Mouse (Mus musculus): ENCODE results near the gene Srarp. TPM values are rescaled to one million over a fixed set of nuclear protein-coding genes. Genes with fewer than 3 reads are reported as not detected.

Srarp gene
- not detected in 2 replicates for polyA plus RNA-seq (2015; fragmentation: Nextera tagmentation; extraction: Ambion mirVana)

GRCm38 (mm10) chr4:141435974-141436373, at the start of gene Srarp:
Gene Srarp, minus strand, starts transcription at chr4:141436105.
- Histone ChIP-seq H3K4me3 (ENCODE audit: low read length) (no peak within 1 kb of the TSS), H3K9me3 (ENCODE audit: low read length) (no peaks in the 10 kb centered on the region), H3K36me3 (ENCODE audit: insufficient read depth, low read length) (no peaks in the 10 kb centered on the region), H3K4me1 (ENCODE audit: insufficient read depth, low read length) (no peaks in the 10 kb centered on the region), H3K27me3 (ENCODE audit: insufficient read depth, low read length) (no peaks in the 10 kb centered on the region), H3K9ac (replicated peaks; ENCODE audit: low read length) (no peak within 1 kb of the TSS), H3K27ac (ENCODE audit: low read length) (no peak within 1 kb of the TSS), H3K4me2 (replicated peaks; ENCODE audit: low read depth, low read length) (no peak within 1 kb of the TSS)
- ATAC-seq (ENCODE audit: low FRiP score, low TSS enrichment): no peak
- WGBS: 79% methylated on average over 1 of the region's 1 CpGs

GRCm38 (mm10) chr4:141484071-141484470, 48.2 kb upstream of the Srarp start:
- Histone ChIP-seq H3K36me3 (ENCODE audit: insufficient read depth, low read length) (peaks cover 78% of the 10 kb centered on the region), H3K4me1 (ENCODE audit: insufficient read depth, low read length) (no peaks in the 10 kb centered on the region), H3K9me3 (ENCODE audit: low read length) (no peaks in the 10 kb centered on the region), H3K27ac (ENCODE audit: low read length) (no peak overlapping the region), H3K4me2 (replicated peaks; ENCODE audit: low read depth, low read length) (no peak overlapping the region), H3K9ac (replicated peaks; ENCODE audit: low read length) (no peak overlapping the region), H3K4me3 (ENCODE audit: low read length) (no peak overlapping the region), H3K27me3 (ENCODE audit: insufficient read depth, low read length) (no peaks in the 10 kb centered on the region)
- WGBS: 75% methylated on average over 11 of the region's 11 CpGs
- ATAC-seq (ENCODE audit: low FRiP score, low TSS enrichment): no peak

GRCm38 (mm10) chr4:141479411-141479810, 43.5 kb upstream of the Srarp start:
- Histone ChIP-seq H3K4me3 (ENCODE audit: low read length) (no peak overlapping the region), H3K36me3 (ENCODE audit: insufficient read depth, low read length) (peaks cover 86% of the 10 kb centered on the region), H3K9me3 (ENCODE audit: low read length) (peaks cover 3% of the 10 kb centered on the region; the same call in 1 of the 2 replicates), H3K4me1 (ENCODE audit: insufficient read depth, low read length) (no peaks in the 10 kb centered on the region), H3K27ac (ENCODE audit: low read length) (no peak overlapping the region), H3K4me2 (replicated peaks; ENCODE audit: low read depth, low read length) (no peak overlapping the region), H3K9ac (replicated peaks; ENCODE audit: low read length) (no peak overlapping the region), H3K27me3 (ENCODE audit: insufficient read depth, low read length) (no peaks in the 10 kb centered on the region)
- no peak for ATAC-seq (ENCODE audit: low FRiP score, low TSS enrichment)
- WGBS: 94% methylated on average over 8 of the region's 8 CpGs

DNA sequence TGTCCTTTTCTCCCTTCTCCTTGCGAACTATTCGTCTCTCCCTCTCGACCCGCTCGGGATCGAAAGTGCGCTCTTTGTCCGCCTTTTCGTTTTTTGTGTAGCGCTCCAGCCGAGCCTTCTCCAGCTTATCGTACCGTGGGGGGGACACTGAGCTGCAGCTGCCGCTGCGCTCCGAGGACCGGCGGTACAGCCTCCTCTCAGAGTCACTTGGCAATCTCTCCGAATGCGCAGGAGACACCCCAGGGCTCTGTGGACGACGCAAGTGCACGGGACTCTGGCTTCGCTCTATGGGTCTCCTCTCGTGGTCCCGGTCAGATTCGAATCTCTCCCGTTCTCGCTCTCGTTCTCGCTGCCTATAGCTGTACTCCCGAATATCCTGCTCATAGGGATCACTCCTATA, 42.9 kb upstream of the Srarp start:
- H3K9ac ChIP-seq (replicated peaks; ENCODE audit: low read length): no peak overlapping the region
- no peaks in the 10 kb centered on the region for H3K27me3 ChIP-seq (ENCODE audit: insufficient read depth, low read length)
- H3K4me1 ChIP-seq (ENCODE audit: insufficient read depth, low read length): peaks cover 4% of the 10 kb centered on the region; the same call in 1 of the 2 replicates
- no peak overlapping the region for H3K4me2 ChIP-seq (replicated peaks; ENCODE audit: low read depth, low read length)
- H3K27ac ChIP-seq (ENCODE audit: low read length): no peak overlapping the region
- WGBS: 96% methylated on average over 32 of the region's 32 CpGs
- no peak overlapping the region for H3K4me3 ChIP-seq (ENCODE audit: low read length)
- H3K36me3 ChIP-seq (ENCODE audit: insufficient read depth, low read length): peaks cover 87% of the 10 kb centered on the region
- peaks cover 3% of the 10 kb centered on the region; the same call in 1 of the 2 replicates for H3K9me3 ChIP-seq (ENCODE audit: low read length)
- ATAC-seq (ENCODE audit: low FRiP score, low TSS enrichment): no peak

DNA sequence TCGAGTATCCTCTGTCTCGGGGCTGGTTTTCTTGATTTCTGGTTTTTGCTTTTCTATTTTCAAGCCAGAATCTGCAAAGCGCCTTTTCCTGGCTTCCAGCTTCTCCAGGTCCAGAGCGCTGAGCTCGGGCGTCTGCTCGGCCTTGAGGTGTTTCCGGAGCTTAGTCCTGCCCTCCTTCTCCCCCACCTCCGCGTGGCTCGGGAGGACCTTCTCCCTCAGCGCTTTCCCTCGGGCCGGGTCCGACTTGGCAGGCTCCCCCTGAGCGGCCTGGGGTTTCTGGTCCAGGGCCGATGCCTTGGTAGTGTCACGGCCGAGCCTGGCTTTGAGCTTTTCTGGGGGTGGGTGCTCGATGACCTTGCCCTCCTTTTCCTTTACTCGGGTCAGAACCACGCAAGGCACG, 42.3 kb upstream of the Srarp start:
- Histone ChIP-seq H3K36me3 (ENCODE audit: insufficient read depth, low read length) (peaks cover 89% of the 10 kb centered on the region), H3K9ac (replicated peaks; ENCODE audit: low read length) (no peak overlapping the region), H3K27me3 (ENCODE audit: insufficient read depth, low read length) (no peaks in the 10 kb centered on the region), H3K27ac (ENCODE audit: low read length) (no peak overlapping the region), H3K4me2 (replicated peaks; ENCODE audit: low read depth, low read length) (no peak overlapping the region), H3K4me3 (ENCODE audit: low read length) (no peak overlapping the region), H3K4me1 (ENCODE audit: insufficient read depth, low read length) (peaks cover 6% of the 10 kb centered on the region; the same call in 1 of the 2 replicates), H3K9me3 (ENCODE audit: low read length) (peaks cover 3% of the 10 kb centered on the region; the same call in 1 of the 2 replicates)
- WGBS: 90% methylated on average over 23 of the region's 23 CpGs
- ATAC-seq (ENCODE audit: low FRiP score, low TSS enrichment): no peak

GRCm38 (mm10) chr4:141477681-141478102, 41.8 kb upstream of the Srarp start:
- H3K9me3 ChIP-seq (ENCODE audit: low read length): peaks cover 3% of the 10 kb centered on the region; the same call in 1 of the 2 replicates
- ATAC-seq (ENCODE audit: low FRiP score, low TSS enrichment): no peak
- peaks cover 90% of the 10 kb centered on the region for H3K36me3 ChIP-seq (ENCODE audit: insufficient read depth, low read length)
- H3K9ac ChIP-seq (replicated peaks; ENCODE audit: low read length): no peak overlapping the region
- no peak overlapping the region for H3K4me3 ChIP-seq (ENCODE audit: low read length)
- no peak overlapping the region for H3K27ac ChIP-seq (ENCODE audit: low read length)
- H3K4me1 ChIP-seq (ENCODE audit: insufficient read depth, low read length): peaks cover 6% of the 10 kb centered on the region; the same call in 1 of the 2 replicates
- no peaks in the 10 kb centered on the region for H3K27me3 ChIP-seq (ENCODE audit: insufficient read depth, low read length)
- 91% methylated on average over 16 of the region's 16 CpGs for WGBS
- no peak overlapping the region for H3K4me2 ChIP-seq (replicated peaks; ENCODE audit: low read depth, low read length)

- H3K4me2 ChIP-seq (replicated peaks; ENCODE audit: low read depth, low read length): no peak overlapping the region
- H3K9me3 ChIP-seq (ENCODE audit: low read length): peaks cover 5% of the 10 kb centered on the region; the same call in 1 of the 2 replicates
- H3K4me3 ChIP-seq (ENCODE audit: low read length): no peak overlapping the region
- peaks cover 6% of the 10 kb centered on the region; the same call in 1 of the 2 replicates for H3K4me1 ChIP-seq (ENCODE audit: insufficient read depth, low read length)
- H3K36me3 ChIP-seq (ENCODE audit: insufficient read depth, low read length): peaks cover 97% of the 10 kb centered on the region
- no peaks in the 10 kb centered on the region for H3K27me3 ChIP-seq (ENCODE audit: insufficient read depth, low read length)
- no peak for ATAC-seq (ENCODE audit: low FRiP score, low TSS enrichment)
- 83% methylated on average over 19 of the region's 19 CpGs for WGBS
- H3K9ac ChIP-seq (replicated peaks; ENCODE audit: low read length): no peak overlapping the region
- H3K27ac ChIP-seq (ENCODE audit: low read length): peak overlapping the region; percentile 2; the same call in 1 of the 2 replicates
These were observed 38.5 kb upstream of the Srarp start for GRCm38 (mm10) chr4:141474431-141474830.

- Histone ChIP-seq H3K36me3 (ENCODE audit: insufficient read depth, low read length) (peaks cover 93% of the 10 kb centered on the region), H3K4me3 (ENCODE audit: low read length) (no peak overlapping the region), H3K9me3 (ENCODE audit: low read length) (0 out of 2 replicates have a peak, but pooled peaks cover 3% of the 10 kb centered on the region), H3K4me1 (ENCODE audit: insufficient read depth, low read length) (peaks cover 6% of the 10 kb centered on the region; the same call in 1 of the 2 replicates), H3K9ac (replicated peaks; ENCODE audit: low read length) (no peak overlapping the region), H3K27me3 (ENCODE audit: insufficient read depth, low read length) (no peaks in the 10 kb centered on the region), H3K4me2 (replicated peaks; ENCODE audit: low read depth, low read length) (no peak overlapping the region), H3K27ac (ENCODE audit: low read length) (no peak overlapping the region)
- ATAC-seq (ENCODE audit: low FRiP score, low TSS enrichment): no peak
- 73% methylated on average over 32 of the region's 32 CpGs for WGBS
These were observed 36.9 kb upstream of the Srarp start for GRCm38 (mm10) chr4:141472641-141473321.

GRCm38 (mm10) chr4:141471491-141471890, 35.6 kb upstream of the Srarp start:
- Histone ChIP-seq H3K27me3 (ENCODE audit: insufficient read depth, low read length) (no peaks in the 10 kb centered on the region), H3K4me1 (ENCODE audit: insufficient read depth, low read length) (peaks cover 6% of the 10 kb centered on the region; the same call in 1 of the 2 replicates), H3K36me3 (ENCODE audit: insufficient read depth, low read length) (peaks cover 93% of the 10 kb centered on the region), H3K4me2 (replicated peaks; ENCODE audit: low read depth, low read length) (no peak overlapping the region), H3K9me3 (ENCODE audit: low read length) (0 out of 2 replicates have a peak, but pooled peaks cover 3% of the 10 kb centered on the region), H3K4me3 (ENCODE audit: low read length) (no peak overlapping the region), H3K27ac (ENCODE audit: low read length) (no peak overlapping the region), H3K9ac (replicated peaks; ENCODE audit: low read length) (no peak overlapping the region)
- no peak for ATAC-seq (ENCODE audit: low FRiP score, low TSS enrichment)
- 98% methylated on average over 16 of the region's 16 CpGs for WGBS

DNA sequence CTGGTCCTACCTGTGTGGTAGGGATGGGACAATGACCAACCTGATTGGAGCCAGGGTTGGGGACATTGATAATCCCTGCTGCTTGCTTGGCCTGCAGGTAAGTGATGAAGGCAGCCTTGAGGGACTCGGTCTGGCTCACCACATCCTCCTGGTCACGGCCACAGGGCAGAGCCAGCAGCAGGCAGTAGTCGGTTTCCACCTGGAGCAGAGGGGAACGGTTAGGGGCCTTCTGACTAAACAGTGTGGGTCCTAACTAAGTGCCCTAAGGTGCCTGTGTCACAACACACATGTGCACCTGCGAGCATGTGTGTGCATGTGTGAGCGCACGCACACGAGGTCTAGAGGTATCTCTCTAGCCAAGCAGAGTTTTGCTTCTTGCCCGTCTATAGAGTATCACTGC, 33.4 kb upstream of the Srarp start:
- H3K27ac ChIP-seq (ENCODE audit: low read length): no peak overlapping the region
- H3K36me3 ChIP-seq (ENCODE audit: insufficient read depth, low read length): peaks cover 93% of the 10 kb centered on the region
- H3K4me1 ChIP-seq (ENCODE audit: insufficient read depth, low read length): peaks cover 6% of the 10 kb centered on the region; the same call in 1 of the 2 replicates
- H3K27me3 ChIP-seq (ENCODE audit: insufficient read depth, low read length): no peaks in the 10 kb centered on the region
- WGBS: 90% methylated on average over 9 of the region's 9 CpGs
- ATAC-seq (ENCODE audit: low FRiP score, low TSS enrichment): no peak
- 0 out of 2 replicates have a peak, but pooled peaks cover 3% of the 10 kb centered on the region for H3K9me3 ChIP-seq (ENCODE audit: low read length)
- no peak overlapping the region for H3K4me3 ChIP-seq (ENCODE audit: low read length)
- no peak overlapping the region for H3K4me2 ChIP-seq (replicated peaks; ENCODE audit: low read depth, low read length)
- no peak overlapping the region for H3K9ac ChIP-seq (replicated peaks; ENCODE audit: low read length)

All from kidney, embryonic 16.5 days (tissue).